Mouse (Mus musculus): Measurements from ENCODE around the gene Gm17087. TPM values are rescaled to one million over a fixed set of nuclear protein-coding genes. Genes with fewer than 3 reads are reported as not detected.

Gm17087 gene
- 0.15 TPM in 1 of 2 replicates, not detected in the other for polyA plus RNA-seq (2015; fragmentation: Nextera tagmentation; extraction: Ambion mirVana)

DNA sequence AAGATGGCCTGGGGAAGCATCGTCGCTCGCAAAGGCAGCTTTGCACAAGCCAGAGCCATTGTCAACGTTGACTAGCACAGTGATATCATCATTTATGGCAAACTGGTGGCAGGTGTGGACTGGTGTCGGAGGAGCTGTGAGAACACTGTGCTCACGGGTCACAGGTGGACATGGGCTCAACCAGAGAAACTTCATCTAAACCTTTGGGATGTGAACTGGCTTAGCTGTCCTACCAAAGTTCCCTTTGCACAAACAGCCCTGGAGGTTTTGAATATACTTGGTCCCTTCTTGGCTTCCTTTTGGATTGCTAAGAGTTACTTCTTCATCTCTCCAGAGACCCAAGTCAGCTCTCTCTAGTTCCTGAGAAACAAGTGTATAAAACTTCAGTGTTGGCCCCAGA lies at the start of gene Gm17087:
TSS of gene Gm17087 (minus strand) at position 101 of the 400 bp plus-strand sequence.

DNA sequence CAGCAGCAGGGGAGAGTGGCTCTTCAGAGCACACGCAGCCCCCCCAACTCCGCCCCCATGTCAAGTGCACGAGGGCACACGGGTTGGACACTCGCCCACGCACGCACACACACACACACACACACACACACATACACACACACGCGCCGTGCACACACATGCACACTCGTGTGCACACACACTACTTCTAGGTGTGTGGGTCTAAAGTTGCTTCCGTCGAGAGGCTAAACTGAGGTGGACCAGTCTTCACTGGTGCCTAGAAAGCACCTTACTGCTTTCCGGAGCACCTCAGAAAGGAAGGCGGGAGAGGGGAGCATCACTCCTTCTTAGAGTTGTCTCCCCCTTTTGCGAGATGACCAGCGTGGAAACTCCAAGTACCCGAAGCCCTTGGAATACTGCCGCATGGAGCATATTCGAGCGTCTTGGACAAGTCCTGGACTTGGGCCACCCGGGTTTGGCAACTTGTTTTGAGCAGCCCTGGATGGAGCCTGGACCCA lies 41.5 kb downstream of the Gm17087 start, which contains the start of gene Pde10a:
TSS of gene Pde10a (plus strand) at position 148 of the 497 bp plus-strand sequence.

Other genes with a start within 250 kb of the Gm17087 start
- gene Prr18, start 229.5 kb downstream of the Gm17087 start, polyA plus RNA-seq (2015; fragmentation: Nextera tagmentation; extraction: Ambion mirVana) = 0.06 TPM in 1 of 2 replicates, not detected in the other
- not detected in 2 replicates for gene T2, start 211.0 kb downstream of the Gm17087 start, polyA plus RNA-seq (2015; fragmentation: Nextera tagmentation; extraction: Ambion mirVana)
- gene T, start 132.5 kb downstream of the Gm17087 start, polyA plus RNA-seq (2015; fragmentation: Nextera tagmentation; extraction: Ambion mirVana) = not detected in 2 replicates
- 1.3 and 1.4 TPM in 2 replicates for gene Pde10a, start 41.6 kb downstream of the Gm17087 start, polyA plus RNA-seq (2015; fragmentation: Nextera tagmentation; extraction: Ambion mirVana)